8 mouse cellular contexts compared by ENCODE assay signal in the genomic region with DNA sequence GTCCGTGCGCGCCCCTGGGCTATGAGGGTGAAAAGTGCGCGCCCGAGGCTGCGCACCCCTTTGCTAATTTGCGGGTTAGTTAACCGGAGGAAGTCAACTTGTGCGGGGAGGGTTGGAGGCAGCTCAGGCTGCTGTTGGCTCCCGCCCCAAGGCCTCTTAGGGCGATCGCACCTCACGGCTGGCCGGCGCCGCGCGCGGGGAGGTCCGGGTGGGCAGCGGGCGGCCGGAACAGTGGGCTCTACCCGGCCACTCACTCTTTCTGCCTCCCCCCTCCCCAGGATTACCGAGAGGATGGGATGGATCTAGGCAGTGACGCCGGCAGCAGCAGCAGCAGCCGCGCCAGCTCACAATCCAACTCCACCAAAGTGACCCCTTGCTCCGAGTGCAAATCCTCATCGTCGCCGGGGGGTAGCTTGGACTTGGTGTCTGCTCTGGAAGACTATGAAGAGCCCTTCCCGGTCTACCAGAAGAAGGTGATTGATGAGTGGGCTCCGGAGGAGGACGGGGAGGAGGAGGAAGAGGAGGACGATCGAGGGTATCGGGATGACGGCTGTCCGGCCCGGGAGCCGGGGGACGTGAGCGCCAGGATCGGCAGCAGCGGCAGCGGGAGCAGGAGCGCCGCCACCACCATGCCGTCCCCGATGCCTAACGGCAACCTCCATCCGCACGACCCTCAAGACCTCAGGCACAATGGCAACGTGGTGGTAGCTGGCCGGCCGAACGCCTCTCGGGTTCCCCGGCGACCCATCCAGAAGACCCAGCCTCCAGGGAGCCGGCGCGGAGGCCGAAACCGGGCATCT.
DNase-seq lines count a peak whose midpoint lies in the region; ATAC-seq and TF ChIP-seq lines count a peak whose summit lies in the region.

No protein-coding gene starts in this region.

- no peaks in the 10 kb centered on the region for H3K36me3 ChIP-seq in intestine, embryonic 14.5 days (ENCODE audit: control insufficient read depth, insufficient read depth, low read length)
- H3K36me3 ChIP-seq in lung, embryonic 16.5 days (ENCODE audit: control insufficient read depth, insufficient read depth, low read length): no peaks in the 10 kb centered on the region; the same call in 1 of the 2 replicates
- H3K36me3 ChIP-seq in small intestine, adult 2 months (ENCODE audit: control insufficient read depth, insufficient read depth, low read length): no peaks in the 10 kb centered on the region

- WGBS in intestine, embryonic 14.5 days: under 1% methylated on average over 66 of the region's 68 CpGs
- under 1% methylated on average over 68 of the region's 68 CpGs for WGBS in lung, embryonic 16.5 days
- WGBS in small intestine, adult 2 months: under 1% methylated on average over 68 of the region's 68 CpGs

- ATAC-seq in cerebellum, adult (ENCODE audit: insufficient number of reproducible peaks, low FRiP score, low TSS enrichment): peak; percentile 11; the same call in 1 of the 2 replicates
- peak; percentile 29 for ATAC-seq in intestine, embryonic 14.5 days (replicated peaks; ENCODE audit: low FRiP score, low TSS enrichment, low read depth)
- ATAC-seq in lung, embryonic 16.5 days (ENCODE audit: low read depth): peak; percentile 35

- peak overlapping the region; percentile 95 for H3K27ac ChIP-seq in gastrocnemius, adult 2 months
- peak overlapping the region; percentile 97 for H3K27ac ChIP-seq in intestine, embryonic 14.5 days (ENCODE audit: low read depth)
- H3K27ac ChIP-seq in lung, embryonic 16.5 days (ENCODE audit: low read length): peak overlapping the region; percentile 99
- peak overlapping the region; percentile 3; the same call in 1 of the 2 replicates for H3K27ac ChIP-seq in small intestine, adult 2 months (ENCODE audit: insufficient read depth, low read depth, low read length)

- no peak for TF ChIP-seq POLR2A in small intestine, adult 2 months (IDR thresholded peaks at IDR 0.05; ENCODE audit: low read depth, low read length)

- 0 out of 2 replicates have a peak, but pooled peaks cover 3% of the 10 kb centered on the region for H3K9me3 ChIP-seq in intestine, embryonic 14.5 days (ENCODE audit: control insufficient read depth, low read length)
- H3K9me3 ChIP-seq in lung, embryonic 16.5 days (ENCODE audit: control insufficient read depth, low read length): no peaks in the 10 kb centered on the region

- intact Hi-C loops in gastrocnemius, adult 2 months (cut with DNase I): loop anchor here (5.0 kb wide), 2 partner anchors 48 to 437 kb away; no protein-coding TSS in a partner anchor

- H3K9ac ChIP-seq in intestine, embryonic 14.5 days (ENCODE audit: low read length): peak overlapping the region; percentile 85
- H3K9ac ChIP-seq in lung, embryonic 16.5 days (ENCODE audit: low read length): peak overlapping the region; percentile 94

- H3K4me1 ChIP-seq in intestine, embryonic 14.5 days (replicated peaks; ENCODE audit: control insufficient read depth, insufficient read depth, low read length): peaks cover 17% of the 10 kb centered on the region; the same call in 1 of the 2 replicates
- H3K4me1 ChIP-seq in lung, embryonic 16.5 days (replicated peaks; ENCODE audit: control insufficient read depth, insufficient read depth, low read length): peaks cover 33% of the 10 kb centered on the region; the same call in 1 of the 2 replicates
- peaks cover 2% of the 10 kb centered on the region; the same call in 1 of the 2 replicates for H3K4me1 ChIP-seq in small intestine, adult 2 months (ENCODE audit: control insufficient read depth, insufficient read depth, insufficient read length, low read length)

- peak overlapping the region; percentile 95 for H3K4me3 ChIP-seq in gastrocnemius, adult 2 months
- peak overlapping the region; percentile 75 for H3K4me3 ChIP-seq in intestine, embryonic 14.5 days (ENCODE audit: low read depth, low read length)
- H3K4me3 ChIP-seq in lung, embryonic 16.5 days (ENCODE audit: low read length): peak overlapping the region; percentile 88
- peak overlapping the region; percentile 82 for H3K4me3 ChIP-seq in small intestine, adult 2 months (ENCODE audit: low read depth, low read length)

- no peaks in the 10 kb centered on the region for H3K27me3 ChIP-seq in intestine, embryonic 14.5 days (replicated peaks; ENCODE audit: control insufficient read depth, insufficient read depth, low read length)
- H3K27me3 ChIP-seq in lung, embryonic 16.5 days (ENCODE audit: control insufficient read depth, insufficient read depth, low read depth, low read length): no peaks in the 10 kb centered on the region
- H3K27me3 ChIP-seq in small intestine, adult 2 months (ENCODE audit: control insufficient read depth, insufficient read depth, low read length): peaks cover 22% of the 10 kb centered on the region; the same call in 1 of the 2 replicates

- H3K4me2 ChIP-seq in intestine, embryonic 14.5 days (ENCODE audit: low read length): peak overlapping the region; percentile 76
- H3K4me2 ChIP-seq in lung, embryonic 16.5 days (ENCODE audit: low read depth, low read length): peak overlapping the region; percentile 95

- no peak for DNase-seq in cerebellum, adult 11-12 months
- DNase-seq in B cell, adult 2 months: peak; percentile 2
- peak; percentile 58 to 59 for DNase-seq in cerebellum, postnatal 10 days
- peak; percentile 51 for DNase-seq in gastrocnemius, adult 2 months
- DNase-seq in intestine, embryonic 14.5 days (ENCODE audit: low spot score): peak; percentile 83

- no peak for TF ChIP-seq CTCF in gastrocnemius, adult 2 months (IDR thresholded peaks at IDR 0.05)
- no peak for TF ChIP-seq CTCF in small intestine, adult 2 months (IDR thresholded peaks at IDR 0.05; ENCODE audit: extremely low read depth, insufficient read length, insufficient replicate concordance, low read depth, low read length)

Comparison
In these comparisons a context has a peak if more than half of its experiments do, and no peak if none do; other contexts are left out.
1. H3K27ac ChIP-seq: peak in every context shown above with its lines; median percentile 99 in lung, embryonic 16.5 days; 97 in intestine, embryonic 14.5 days; 95 in gastrocnemius, adult 2 months; 3 in small intestine, adult 2 months.